Mouse (Mus musculus) adrenal gland, adult 2 months (tissue): ENCODE measurements around the gene Rfx3. TPM values are rescaled to one million over a fixed set of nuclear protein-coding genes. Genes with fewer than 3 reads are reported as not detected.
A peak's percentile ranks its signal among the peaks of the same experiment; 100 is the strongest.

ENCODE experiments used
- DNase-seq: peaks from one replicate; pipeline ENCODE4 v3.0.0; 2021
- polyA plus RNA-seq: library from polyadenylated mRNA; depleted of rRNA; stranded (reverse); fragments of >200 nt; gene quantifications from 2 replicates; pipeline ENCODE4 v1.2.3, GENCODE M21; 2012
- total RNA-seq, 2 experiments: library from RNA; stranded (reverse); gene quantifications; 2 replicates each; pipeline ENCODE4 v1.2.3; 2021

Rfx3 gene
- total and polyA plus RNA-seq, 3 experiments: 0.76 to 6.6 (median 6.6) TPM

DNA sequence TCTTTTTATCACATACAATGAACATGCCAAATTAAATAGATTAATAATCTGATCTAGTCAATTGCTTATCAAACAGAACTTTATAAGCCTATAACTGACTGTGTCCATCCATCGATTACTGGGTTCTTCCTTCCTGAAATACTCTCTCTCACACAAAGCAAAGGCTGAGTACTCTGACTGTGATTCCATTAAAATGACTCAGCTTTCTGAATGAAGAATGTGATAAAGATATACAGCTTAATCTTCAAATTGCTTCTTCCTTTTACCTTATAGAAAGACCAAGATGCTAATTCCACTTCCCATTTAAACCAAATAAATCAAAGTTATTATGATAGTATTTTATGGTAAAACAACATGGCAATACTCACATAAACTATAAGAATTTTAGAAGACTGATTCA, 105.8 kb downstream of the Rfx3 start:
- no peak for DNase-seq

DNA sequence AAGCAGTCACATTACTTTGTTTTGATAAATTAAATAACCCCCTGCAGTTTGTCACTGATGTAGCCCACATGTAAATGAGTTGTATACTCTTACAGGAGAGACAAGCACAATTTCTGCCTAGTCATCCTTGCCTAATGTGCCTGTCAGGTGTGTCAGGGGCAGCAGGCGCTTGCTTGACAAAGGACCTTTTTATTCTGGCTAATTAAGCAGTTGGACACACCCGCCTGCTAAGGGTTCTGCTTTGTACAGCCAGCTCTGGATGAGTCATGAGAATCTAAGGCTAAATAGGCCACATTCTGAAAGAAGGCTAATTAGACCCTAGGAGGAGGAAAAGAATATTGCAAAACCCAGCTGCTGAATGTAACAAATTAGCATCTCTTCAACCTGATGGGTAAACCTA, 106.3 kb downstream of the Rfx3 start:
- peak; percentile 21 for DNase-seq

DNA sequence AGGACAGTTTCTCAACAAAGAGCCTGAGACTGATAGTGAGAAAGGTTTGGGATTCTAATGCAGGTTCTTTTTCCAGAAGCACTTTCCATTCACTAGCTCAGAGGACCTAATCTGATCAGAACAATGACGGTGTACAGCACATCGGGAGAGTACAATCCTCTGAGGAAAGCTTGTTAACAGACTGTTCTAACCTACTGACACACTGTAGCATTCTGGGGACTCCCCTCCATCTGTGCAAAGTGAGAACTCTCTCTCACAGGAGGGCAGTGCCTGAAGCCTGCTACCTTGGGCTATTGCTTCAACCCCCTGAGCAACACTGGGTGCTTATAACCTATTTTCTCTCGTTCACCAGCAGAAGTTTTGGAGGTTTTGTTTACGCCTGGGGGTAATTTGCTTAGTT, 106.8 kb downstream of the Rfx3 start:
- no peak for DNase-seq

DNA sequence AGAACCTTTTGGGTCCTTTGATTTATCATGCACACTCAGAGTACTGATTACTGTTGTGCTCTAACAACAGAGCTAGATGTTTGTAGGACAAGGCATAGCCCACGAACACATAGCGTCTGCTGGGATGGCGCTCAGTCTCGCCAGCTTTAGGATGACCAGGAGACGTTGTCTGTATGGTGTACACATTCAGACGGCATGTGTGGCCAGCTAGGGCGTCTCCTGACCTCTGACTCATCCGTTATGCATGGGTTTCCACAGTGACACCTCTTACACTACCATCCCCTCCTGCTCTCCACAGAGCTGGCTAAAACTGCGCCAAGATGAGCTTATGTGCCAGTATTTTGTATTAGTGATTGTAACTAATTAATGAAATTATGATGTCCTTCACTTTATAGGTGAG, 108.4 kb downstream of the Rfx3 start:
- no peak for DNase-seq

DNA sequence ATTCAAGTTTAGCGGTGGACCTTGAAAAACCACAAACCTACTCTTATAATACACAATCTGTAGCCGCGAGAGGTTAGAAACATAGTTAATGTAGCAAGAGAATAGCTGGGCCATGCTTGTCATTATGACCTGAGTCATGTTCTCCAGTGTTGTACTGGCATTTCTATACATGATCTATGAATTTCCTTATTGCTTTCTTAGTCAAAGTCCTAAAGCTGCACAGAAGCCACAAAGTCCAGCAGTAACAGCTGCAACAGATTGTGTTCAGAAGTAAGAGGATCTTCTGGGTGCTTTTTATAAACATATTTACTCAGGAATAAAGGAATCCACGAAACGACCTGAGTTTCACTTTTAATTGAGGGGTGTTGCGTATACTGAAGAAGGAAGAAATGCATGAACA, 109.3 kb downstream of the Rfx3 start:
- no peak for DNase-seq

DNA sequence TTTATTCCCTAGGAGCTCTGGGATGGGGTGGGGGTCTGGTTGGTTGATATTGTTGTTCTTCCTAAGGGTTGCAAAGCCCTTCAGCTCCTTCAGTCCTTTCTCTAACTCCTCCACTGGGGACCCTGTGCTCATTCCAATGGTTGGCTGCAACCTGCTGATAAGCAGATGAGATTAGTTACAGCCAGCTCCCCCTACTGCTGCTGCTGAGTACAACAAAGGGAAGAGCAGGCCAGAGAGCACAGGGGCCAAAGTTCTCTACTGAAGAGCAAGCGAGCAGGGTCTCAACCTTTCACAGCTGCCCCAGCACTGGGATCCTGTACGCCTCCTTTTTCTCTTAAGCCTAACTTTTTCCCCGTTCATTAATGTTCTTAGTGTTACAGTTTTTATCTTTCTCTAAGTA, 126.4 kb downstream of the Rfx3 start:
- DNase-seq: no peak

DNA sequence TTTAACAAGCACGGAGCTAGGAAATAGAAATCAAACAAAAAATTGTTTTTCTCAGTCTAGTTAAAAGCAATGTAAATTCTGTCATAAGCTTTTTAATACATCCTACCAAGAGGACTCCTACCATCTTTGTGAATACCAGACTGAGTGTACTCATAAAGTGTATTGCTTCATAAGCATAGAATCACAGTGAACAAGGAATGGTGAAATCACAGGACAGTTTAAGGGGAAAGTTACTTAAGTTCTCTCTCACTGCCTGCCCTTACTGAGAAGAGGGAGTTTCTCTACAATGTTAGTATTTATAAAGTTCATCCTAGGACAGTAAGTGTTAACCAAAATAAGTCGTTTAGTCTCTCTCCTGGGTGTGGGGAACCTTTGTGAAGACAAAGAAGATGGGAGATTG, 133.5 kb downstream of the Rfx3 start:
- DNase-seq: no peak

DNA sequence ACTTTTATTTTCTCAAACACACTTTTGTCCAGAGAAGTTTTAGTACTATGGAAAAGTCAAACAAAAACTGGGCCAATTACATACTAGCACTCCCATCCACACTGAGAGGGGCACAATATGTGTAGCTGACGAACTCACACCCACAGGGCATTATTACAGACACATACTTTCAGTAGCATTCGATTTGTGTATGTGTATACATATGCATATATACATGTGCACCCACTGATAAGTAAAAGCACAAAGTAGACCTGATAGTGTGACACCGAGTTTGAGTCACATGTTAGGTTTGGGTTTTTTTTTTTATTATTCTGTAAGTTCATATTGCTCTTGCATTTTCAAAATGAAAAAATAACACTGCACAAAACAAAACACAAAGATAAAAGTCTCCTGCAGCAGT, 140.2 kb downstream of the Rfx3 start:
- no peak for DNase-seq

DNA sequence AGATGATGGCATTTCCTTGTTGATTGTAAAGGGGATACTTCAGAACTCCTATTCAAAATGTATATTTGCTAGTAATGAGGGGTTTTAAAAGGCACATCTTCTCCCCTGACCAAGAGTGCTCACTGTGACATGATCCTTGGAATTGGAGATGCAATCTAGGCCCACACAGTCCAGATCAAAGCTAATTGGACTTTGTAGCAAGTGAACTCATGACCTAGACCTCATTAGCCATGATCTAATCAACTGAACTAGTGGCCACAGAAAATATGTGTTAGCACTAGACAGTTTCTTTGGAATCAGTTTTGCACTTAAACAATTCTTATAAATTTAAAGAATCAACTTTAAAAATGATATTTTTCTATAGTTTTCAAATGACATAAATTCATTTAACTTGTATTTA, 151.3 kb downstream of the Rfx3 start:
- no peak for DNase-seq

DNA sequence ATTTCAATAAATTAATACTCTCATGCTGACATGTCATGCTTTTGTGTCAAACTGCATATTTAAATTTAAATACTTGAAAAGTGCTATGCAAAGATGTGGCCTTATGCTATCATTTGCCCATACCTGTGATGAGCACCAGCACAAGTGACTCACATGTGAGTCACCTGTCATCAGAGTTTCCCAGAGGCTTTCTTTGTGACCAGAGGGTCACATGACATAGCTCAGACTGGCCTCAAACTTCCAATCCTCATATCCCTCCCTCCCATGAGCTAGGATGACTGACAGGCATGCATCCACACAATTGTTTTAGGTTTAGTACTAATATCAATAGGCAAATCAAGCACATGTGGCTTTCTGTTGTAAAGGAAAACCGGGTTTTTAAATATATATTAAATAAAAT, 162.0 kb downstream of the Rfx3 start:
- no peak for DNase-seq

DNA sequence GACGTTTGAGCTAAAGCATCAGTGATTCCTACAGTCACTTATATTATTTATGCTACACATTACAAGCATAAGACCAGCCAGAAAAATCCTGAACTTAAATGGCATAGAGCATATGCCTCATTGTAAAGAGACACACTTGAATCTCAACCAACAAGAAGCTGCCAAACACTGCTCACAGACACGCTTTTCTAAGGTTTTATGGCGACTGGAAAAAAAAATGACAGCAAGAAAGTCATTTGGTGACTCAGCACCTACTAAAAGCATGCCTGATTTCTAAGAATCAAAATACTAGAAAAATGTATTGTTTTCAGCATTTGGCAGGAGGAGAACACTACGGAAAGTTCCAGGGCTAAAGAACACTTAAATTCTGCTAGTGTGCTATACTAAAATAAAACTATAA, 163.9 kb downstream of the Rfx3 start:
- no peak for DNase-seq

DNA sequence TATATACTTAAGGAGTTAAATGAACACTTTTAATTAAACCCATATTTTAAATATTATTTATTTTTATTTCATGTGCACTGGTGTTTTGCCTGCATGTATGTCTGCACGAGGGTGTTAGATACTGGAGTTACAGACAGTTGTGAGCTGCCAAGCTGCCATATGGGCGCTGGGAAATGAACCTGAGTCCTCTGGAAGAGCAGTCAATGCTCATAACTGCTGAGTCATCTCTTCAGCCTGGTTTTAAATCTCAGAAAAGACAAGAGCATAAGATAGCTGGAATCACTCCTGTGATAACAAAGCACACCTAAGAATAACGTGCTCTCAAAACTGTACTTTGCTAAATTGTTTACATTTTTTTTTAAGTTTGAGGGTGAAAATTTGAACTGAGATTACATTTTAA, 172.3 kb downstream of the Rfx3 start:
- no peak for DNase-seq

DNA sequence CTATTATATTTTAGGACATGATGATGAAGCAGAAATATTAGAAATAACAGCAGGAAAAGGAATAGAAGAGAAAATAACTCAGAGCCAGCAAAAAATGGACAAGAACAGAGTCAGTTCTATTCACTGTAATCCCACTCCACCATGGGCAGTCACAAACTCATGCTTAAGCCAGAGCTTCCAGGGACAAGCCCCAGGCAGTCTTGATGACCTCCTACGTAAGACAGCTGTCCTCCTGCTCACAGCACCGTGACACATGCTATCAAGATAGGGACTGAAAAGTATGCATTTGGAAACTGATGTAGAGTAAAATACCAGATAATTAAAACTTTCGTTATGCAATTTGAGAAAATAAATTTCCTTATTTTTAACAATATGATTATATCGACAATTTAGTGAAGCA, 172.9 kb downstream of the Rfx3 start:
- DNase-seq: no peak

DNA sequence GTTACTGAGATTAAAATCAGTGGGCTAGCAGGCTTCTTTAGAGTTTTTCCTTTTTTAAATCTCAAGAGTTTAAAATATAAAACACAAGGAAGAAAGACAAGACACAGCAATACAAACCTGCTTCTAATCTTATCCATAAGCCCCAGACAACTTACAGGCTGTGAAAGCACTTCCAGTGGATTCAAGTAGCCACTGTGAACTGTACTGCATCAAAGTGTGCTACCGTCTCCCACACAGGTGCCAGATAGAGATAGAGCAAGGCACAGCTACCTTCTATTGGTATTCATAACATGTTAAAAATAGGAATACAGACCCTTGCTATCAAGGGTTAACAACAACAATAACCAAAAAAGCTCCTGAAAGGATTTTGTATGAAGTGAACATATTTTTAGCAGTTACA, 178.5 kb downstream of the Rfx3 start:
- no peak for DNase-seq

DNA sequence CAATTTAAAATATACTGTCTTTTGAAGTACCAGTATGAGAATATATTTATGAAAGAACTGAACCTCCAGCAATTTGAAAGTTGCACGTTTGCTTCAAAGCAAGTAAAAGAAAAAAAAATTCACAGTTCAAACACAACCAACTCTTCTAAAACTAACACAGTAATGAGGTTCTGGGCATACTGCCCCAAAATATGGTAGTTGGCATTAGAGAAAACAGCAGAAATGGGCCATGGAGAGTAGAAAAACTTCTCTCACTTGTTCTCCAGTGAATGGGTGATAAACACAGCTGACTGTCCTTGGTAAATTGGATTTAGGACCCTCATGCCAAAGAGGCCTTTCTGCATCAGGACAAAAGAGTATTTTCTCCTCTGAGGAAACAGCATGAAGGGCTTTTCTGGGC, 182.7 kb downstream of the Rfx3 start:
- DNase-seq: no peak

DNA sequence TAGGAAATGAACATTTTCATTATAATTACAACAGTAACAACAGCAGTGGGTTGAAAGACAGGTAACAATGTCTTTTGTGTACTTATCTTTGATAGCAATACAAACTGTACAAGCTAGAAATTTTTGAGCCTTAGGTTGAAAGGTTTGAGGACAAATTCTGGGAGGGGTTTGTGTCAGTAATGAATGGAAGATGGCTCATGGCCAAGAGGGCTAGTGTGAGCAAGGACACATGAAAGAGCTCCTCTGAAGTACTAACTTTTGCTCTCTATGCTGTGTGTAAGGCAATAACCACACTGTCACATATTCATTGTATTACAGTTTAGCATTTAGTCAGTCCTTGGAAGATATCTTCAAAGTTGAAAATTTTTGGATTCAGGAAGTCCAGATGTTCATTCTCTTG, 193.3 kb downstream of the Rfx3 start:
- DNase-seq: peak; percentile 56

DNA sequence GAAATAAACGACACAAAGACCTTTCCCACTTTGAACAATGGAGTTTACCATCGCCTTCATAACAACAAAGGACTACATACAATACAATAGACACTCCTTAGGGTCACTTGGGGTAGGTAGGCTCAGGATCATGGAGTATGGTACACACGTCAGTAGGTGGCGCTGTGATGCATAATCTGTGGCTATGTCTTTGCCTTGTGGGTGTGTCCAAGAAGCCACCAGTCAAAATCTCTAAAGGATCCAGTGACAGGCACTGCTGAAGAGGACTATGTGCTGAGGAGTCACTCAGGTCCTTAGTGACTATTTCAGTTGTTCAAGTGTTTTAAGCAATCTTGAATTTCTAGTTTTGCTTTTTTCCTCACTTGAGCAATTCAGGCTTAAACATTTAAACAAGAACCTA, 230.9 kb downstream of the Rfx3 start:
- peak; percentile 67 for DNase-seq

DNA sequence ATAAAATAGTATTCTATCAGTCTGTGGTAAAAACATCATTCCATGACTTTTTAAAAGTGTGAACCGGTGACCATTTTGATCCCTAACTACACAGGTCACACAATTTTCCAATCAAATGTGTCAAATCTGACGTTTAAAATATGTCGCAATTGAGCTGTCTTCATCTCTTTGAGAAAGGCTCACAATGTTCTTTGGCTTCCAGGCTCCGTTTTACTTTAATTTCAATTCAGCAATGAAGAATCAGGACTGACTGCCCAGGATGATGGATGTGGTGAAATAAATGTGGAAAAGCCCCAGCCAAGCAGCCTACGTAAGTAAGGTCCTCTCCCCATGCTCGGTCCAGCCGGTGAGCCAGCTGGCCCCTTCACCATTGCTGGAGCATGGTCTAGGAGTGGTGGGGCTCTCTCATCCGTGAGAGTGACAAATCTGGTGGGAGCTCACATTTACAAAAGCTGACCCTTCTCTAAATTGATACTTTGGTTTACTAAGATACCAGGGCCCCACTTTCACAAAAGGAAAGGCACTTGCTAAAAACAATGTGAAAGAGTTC, 240.2 kb downstream of the Rfx3 start:
- DNase-seq: no peak

DNA sequence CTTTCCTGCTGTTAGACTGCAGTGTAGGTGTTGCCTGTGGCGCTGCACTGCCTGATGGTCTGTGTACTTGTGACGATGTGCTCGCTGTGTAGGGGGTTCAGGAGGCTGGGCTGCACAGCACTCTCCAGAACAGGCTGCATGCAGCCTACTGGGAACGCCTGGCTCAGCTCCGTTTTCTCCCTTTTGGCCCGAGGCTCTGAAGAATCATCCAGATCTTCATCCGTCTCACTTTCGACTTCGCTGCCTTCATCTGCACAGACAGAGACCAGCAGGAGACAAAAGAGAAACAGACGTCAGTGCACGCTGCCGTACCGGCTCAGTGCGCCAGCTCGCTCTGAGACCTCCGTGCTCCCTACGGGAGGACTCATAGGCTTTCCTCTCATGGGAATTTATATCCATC, 242.5 kb downstream of the Rfx3 start:
- DNase-seq: no peak

DNA sequence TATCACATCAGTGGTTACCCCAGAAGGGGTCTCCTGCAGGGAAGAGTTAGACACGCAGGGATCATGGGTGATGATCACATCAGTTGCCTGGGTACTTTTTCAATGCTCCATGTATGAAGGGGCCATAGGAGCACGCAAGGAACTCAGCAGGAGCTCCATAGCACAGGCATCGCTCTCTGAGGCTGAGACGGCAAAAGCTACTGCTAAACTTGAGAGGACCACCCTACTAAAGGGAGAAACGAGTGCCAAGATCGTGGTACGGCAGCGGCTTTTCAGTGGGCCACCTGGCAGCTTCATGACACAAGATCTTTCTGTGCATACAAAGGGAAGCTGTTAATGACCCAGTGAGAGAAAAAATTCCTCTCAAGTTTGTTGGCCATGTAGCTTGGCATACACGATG, 250.7 kb downstream of the Rfx3 start:
- DNase-seq: no peak

DNA sequence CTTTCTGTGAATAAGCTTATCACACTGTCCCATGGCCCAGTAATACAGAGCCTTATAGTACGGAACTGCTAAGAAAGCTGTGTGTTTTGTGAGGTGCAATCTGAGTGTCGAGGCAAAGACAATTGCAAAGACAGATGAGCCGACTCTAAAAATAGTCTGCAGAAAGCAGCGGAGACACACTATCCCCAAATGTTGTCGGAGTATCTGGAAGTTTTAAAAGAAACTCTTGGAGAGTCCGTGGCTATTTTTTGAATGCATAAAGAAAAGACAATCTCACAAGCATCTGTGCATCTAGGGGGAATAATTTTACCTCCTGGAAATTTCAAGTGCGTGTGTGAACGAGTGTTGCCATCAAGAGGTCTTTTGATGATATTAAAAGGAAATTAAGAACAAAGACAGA, 251.6 kb downstream of the Rfx3 start:
- DNase-seq: no peak

DNA sequence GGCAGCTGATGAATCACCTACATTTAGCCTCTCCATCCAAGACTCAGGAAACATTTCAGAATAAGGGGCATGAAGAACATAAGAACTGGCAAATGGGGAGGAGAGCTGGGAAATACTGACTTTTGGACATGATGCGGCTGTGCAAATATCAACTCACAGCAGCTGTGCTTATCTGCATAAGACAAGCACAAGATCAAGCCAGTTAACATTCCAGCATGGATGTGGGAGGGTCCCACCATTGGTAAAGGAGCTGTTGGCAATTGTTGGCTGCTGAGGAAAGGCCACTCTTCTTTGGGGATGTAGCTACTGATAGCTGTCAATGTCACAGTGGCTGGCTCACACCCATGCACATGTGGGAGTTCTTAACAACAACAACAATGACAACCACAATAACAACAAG, 263.7 kb downstream of the Rfx3 start:
- DNase-seq: no peak

DNA sequence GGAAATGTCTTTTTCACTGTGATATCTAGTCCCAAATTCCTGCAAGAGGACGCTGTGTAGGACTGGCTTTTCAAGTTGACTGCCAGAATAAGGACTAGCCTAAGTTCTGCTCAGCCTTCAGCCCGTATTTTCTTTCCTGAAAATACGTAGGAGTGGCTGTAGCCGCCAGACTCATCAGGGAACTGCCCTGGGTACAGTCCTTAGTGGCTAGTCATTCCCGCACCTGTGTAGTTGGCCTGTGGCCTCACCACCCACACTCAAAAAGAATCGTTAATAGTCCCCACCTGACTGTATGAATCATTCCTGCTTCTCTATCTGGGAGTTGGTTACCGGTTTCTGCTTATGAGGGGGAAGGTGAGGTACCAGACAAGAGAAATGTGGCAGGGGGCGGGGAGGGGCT, 272.1 kb downstream of the Rfx3 start:
- DNase-seq: no peak

DNA sequence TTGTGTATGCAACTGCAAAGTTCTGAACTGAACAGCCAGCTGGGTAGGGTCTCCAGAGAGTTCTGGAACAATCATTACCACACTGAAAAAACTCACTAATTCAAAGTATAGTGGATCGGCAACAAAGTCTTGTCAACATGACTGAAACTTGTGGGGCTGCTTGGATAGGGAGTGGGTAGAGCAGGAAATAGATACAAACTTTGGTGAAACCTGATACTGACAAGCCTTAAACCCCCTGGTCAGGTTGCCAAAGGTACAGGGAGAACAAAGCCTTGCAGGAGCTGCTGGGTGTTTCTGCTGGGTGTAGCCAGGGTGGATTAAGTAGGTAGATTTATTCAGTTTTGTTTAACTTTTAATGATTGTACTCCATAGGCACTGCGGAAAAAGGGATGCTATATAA, 274.4 kb downstream of the Rfx3 start:
- DNase-seq: no peak

DNA sequence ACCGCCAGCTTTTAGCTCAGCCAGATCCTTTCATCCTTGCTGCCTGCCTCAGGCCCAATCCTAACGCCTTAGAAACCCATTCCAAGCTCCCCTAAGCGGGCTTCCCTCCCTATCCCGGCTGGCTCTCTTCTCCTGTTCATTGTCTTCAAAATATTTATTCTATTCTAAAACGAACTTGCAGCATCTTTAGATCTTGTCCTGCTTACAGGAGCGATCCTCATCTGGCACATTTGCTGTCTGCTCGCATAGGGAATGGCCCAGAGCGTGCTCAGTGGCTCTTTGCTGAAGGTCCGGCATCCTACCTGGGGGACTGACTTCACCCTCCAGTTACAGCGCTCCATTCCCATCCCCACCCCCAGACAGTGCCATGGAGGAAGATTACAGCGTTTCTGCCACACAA, 292.0 kb downstream of the Rfx3 start:
- no peak for DNase-seq
